Comparison of ENCODE assay signal across 10 mouse cellular contexts in genomic region chr6:54272556-54273378, GRCm38 (mm10). TPM values are rescaled to one million over a fixed set of nuclear protein-coding genes. Genes with fewer than 3 reads are reported as not detected.
DNase-seq lines count a peak whose midpoint lies in the region; ATAC-seq and TF ChIP-seq lines count a peak whose summit lies in the region.
"Had no signal": no experiment of that assay in that cellular context is flagged by ENCODE, and none has a peak within 500 bp of the region (broad histone marks: within the 10 kb centered on the region; RNA-seq: fewer than 3 reads in every experiment).

No protein-coding gene starts in this region.

- DNase-seq in heart, postnatal 10 days: peak; percentile 42 to 47
- DNase-seq in heart, adult 2 months: no peak
- DNase-seq in midbrain, embryonic 10.5 days (ENCODE audit: low spot score): peak; percentile 51
- no peak for DNase-seq in midbrain, postnatal 0 days (ENCODE audit: low spot score)
- peak; percentile 47 for DNase-seq in retina, embryonic 14.5 days (ENCODE audit: low spot score)
- no peak for DNase-seq in T-cell, adult 2 months (ENCODE audit: low spot score)
- DNase-seq in frontal cortex, adult 2 months (ENCODE audit: extremely low spot score in 1 of 2, low spot score in 1 of 2): no peak
- DNase-seq: right cerebral cortex, postnatal 4 days had no signal

- no peaks in the 10 kb centered on the region for H3K79me2 ChIP-seq in heart, adult 2 months (replicated peaks; ENCODE audit: control insufficient read depth, insufficient read depth, low read length)

- intact Hi-C loops in heart, postnatal 10 days (cut with DNase I): loop anchor here (5.0 kb wide), 1 partner anchor 95 kb away; no protein-coding TSS in a partner anchor
- intact Hi-C loops in heart, adult 2 months (cut with DNase I): loop anchor here (5.0 kb wide), 1 partner anchor 95 kb away; no protein-coding TSS in a partner anchor

- H3K4me3 ChIP-seq in heart, adult 2 months: no peak overlapping the region
- H3K4me3 ChIP-seq in midbrain, embryonic 10.5 days: peak overlapping the region; percentile 37
- no peak overlapping the region for H3K4me3 ChIP-seq in midbrain, postnatal 0 days (ENCODE audit: low read depth, low read length)
- no peak overlapping the region for H3K4me3 ChIP-seq in hindbrain, embryonic 15.5 days
- H3K4me3 ChIP-seq: erythroblast, embryonic 14.5 days had no signal

- no peak for TF ChIP-seq POLR2A in heart, adult 2 months (IDR thresholded peaks at IDR 0.05; ENCODE audit: insufficient read depth, low read depth, low read length)

- TF ChIP-seq CTCF in heart, adult 2 months (IDR thresholded peaks at IDR 0.05): no peak
- TF ChIP-seq CTCF in midbrain, postnatal 0 days (IDR thresholded peaks at IDR 0.05): no peak

- no peak for TF ChIP-seq EP300 in heart, adult 2 months (IDR thresholded peaks at IDR 0.05; ENCODE audit: insufficient read depth, low read depth, low read length)

- ATAC-seq in midbrain, postnatal 0 days (ENCODE audit: low FRiP score): no peak
- peak; percentile 48; the same call in 1 of the 2 replicates for ATAC-seq in hindbrain, embryonic 15.5 days (ENCODE audit: low FRiP score, low read depth)

- H3K9ac ChIP-seq in heart, adult 2 months (ENCODE audit: low read depth, low read length): no peak overlapping the region
- H3K9ac ChIP-seq in midbrain, postnatal 0 days (replicated peaks; ENCODE audit: low read length, poor library complexity, severe bottlenecking): no peak overlapping the region
- no peak overlapping the region for H3K9ac ChIP-seq in hindbrain, embryonic 15.5 days

- H3K4me2 ChIP-seq in midbrain, postnatal 0 days (ENCODE audit: low read depth, low read length, poor library complexity, severe bottlenecking): no peak overlapping the region
- no peak overlapping the region for H3K4me2 ChIP-seq in hindbrain, embryonic 15.5 days

- peaks cover 2% of the 10 kb centered on the region for H3K4me1 ChIP-seq in heart, adult 2 months (ENCODE audit: control insufficient read depth, insufficient read depth, low read length)
- peaks cover 69% of the 10 kb centered on the region for H3K4me1 ChIP-seq in midbrain, embryonic 10.5 days
- H3K4me1 ChIP-seq in midbrain, postnatal 0 days (ENCODE audit: insufficient read depth, low read length): peaks cover 3% of the 10 kb centered on the region; the same call in 1 of the 2 replicates
- H3K4me1 ChIP-seq in hindbrain, embryonic 15.5 days (replicated peaks): peaks cover 1% of the 10 kb centered on the region; the same call in 1 of the 2 replicates

- H3K36me3 ChIP-seq in heart, adult 2 months (ENCODE audit: control insufficient read depth, insufficient read depth, low read length): no peaks in the 10 kb centered on the region
- H3K36me3 ChIP-seq in midbrain, embryonic 10.5 days: no peaks in the 10 kb centered on the region
- H3K36me3 ChIP-seq in midbrain, postnatal 0 days (ENCODE audit: insufficient read depth, low read length): no peaks in the 10 kb centered on the region
- H3K36me3 ChIP-seq in hindbrain, embryonic 15.5 days: no peaks in the 10 kb centered on the region

- no peaks in the 10 kb centered on the region for H3K27me3 ChIP-seq in heart, adult 2 months (ENCODE audit: control insufficient read depth, insufficient read depth, low read length)
- peaks cover 29% of the 10 kb centered on the region; the same call in 1 of the 2 replicates for H3K27me3 ChIP-seq in midbrain, embryonic 10.5 days (ENCODE audit: low read depth, poor library complexity, severe bottlenecking)
- H3K27me3 ChIP-seq in midbrain, postnatal 0 days (ENCODE audit: insufficient read depth, low read length): no peaks in the 10 kb centered on the region
- H3K27me3 ChIP-seq in hindbrain, embryonic 15.5 days: no peaks in the 10 kb centered on the region

- 75% methylated on average over 14 of the region's 14 CpGs for WGBS in heart, adult 2 months
- WGBS in midbrain, embryonic 10.5 days: 65% methylated on average over 14 of the region's 14 CpGs
- 60% methylated on average over 14 of the region's 14 CpGs for WGBS in midbrain, postnatal 0 days
- WGBS in hindbrain, embryonic 15.5 days: 57% methylated on average over 14 of the region's 14 CpGs

- H3K9me3 ChIP-seq in midbrain, embryonic 10.5 days (replicated peaks): 0 out of 2 replicates have a peak, but pooled peaks cover 3% of the 10 kb centered on the region
- H3K9me3 ChIP-seq in midbrain, postnatal 0 days (ENCODE audit: low read length): no peaks in the 10 kb centered on the region
- no peaks in the 10 kb centered on the region for H3K9me3 ChIP-seq in hindbrain, embryonic 15.5 days

- no peak overlapping the region; the same call in 1 of the 2 replicates for H3K27ac ChIP-seq in heart, adult 2 months
- H3K27ac ChIP-seq in midbrain, embryonic 10.5 days (replicated peaks): peak overlapping the region; percentile 85
- no peak overlapping the region for H3K27ac ChIP-seq in midbrain, postnatal 0 days (ENCODE audit: low read depth, low read length)
- H3K27ac ChIP-seq in hindbrain, embryonic 15.5 days (replicated peaks): no peak overlapping the region

RNA-seq across cellular contexts. Expression of gene Prr15, which starts 52.9 kb away (rescaled TPM):
- total RNA-seq in heart, postnatal 10 days (2021): 1 to 10 TPM; 3.6 to 4.5 TPM
- 1 to 10 TPM; 1.7 to 2.6 TPM for total RNA-seq in heart, adult 2 months (2021)
- polyA plus RNA-seq in heart, adult 2 months (2012; rRNA removed): 1.1 and 1.2 TPM in 2 replicates
- 0.96 and 1.1 TPM in 2 replicates for polyA plus RNA-seq in midbrain, embryonic 10.5 days (2016; fragmentation: Nextera tagmentation; extraction: Ambion mirVana)
- total RNA-seq in midbrain, postnatal 0 days (2014; rRNA removed): 1.5 and 2.1 TPM in 2 replicates
- 1.8 and 2.4 TPM in 2 replicates for polyA plus RNA-seq in midbrain, postnatal 0 days (2015; fragmentation: Nextera tagmentation; extraction: Ambion mirVana)
- polyA plus RNA-seq in hindbrain, embryonic 15.5 days (2015; fragmentation: Nextera tagmentation; extraction: Ambion mirVana): 0.85 and 1.5 TPM in 2 replicates
- polyA plus RNA-seq in frontal cortex, adult 2 months (2012; rRNA removed): 0.95 and 1.2 TPM in 2 replicates
- polyA plus RNA-seq: erythroblast, embryonic 14.5 days had no signal

Comparison
In these comparisons a context has a peak if more than half of its experiments do, and no peak if none do; other contexts are left out.
1. DNase-seq: peak in heart, postnatal 10 days (2 of 2), midbrain, embryonic 10.5 days (single experiment) and retina, embryonic 14.5 days (single experiment); none in heart, adult 2 months (0 of 2), midbrain, postnatal 0 days (single experiment), T-cell, adult 2 months (single experiment) and frontal cortex, adult 2 months (0 of 2).